Mouse (Mus musculus) embryonic fibroblast, embryonic 13.5 days (primary cell): ENCODE measurements around the gene BC034090.

Source experiments
- CTCF ChIP-seq: IDR thresholded peaks from 2 replicates; pipeline ENCODE4 v1.5.1; 2011; ENCODE audit warnings: mild to moderate bottlenecking, control low read depth, low read length, moderate library complexity, borderline replicate concordance; ENCODE audit not compliant: insufficient read depth
- POLR2A ChIP-seq: IDR thresholded peaks from 2 replicates; pipeline ENCODE4 v1.6.1; 2011; ENCODE audit warnings: low read depth, mild to moderate bottlenecking, control low read depth, low read length, moderate library complexity

DNA sequence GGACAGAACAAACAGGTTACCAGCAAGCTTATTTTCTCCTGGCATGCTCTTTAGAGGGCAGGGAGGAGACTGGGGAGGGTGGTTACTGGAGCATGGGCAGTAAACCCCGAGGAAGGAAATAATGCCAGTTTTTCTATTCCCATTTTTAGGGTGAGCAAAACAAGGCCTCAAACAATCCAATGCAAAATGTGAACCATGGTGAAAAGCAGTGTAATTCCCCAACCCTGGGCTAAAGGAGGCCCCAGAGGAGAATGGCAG is 1.8 kb downstream of the BC034090 start:
- TF ChIP-seq CTCF (no peak), POLR2A (no peak)
